Mouse (Mus musculus) lung, adult 2 months (tissue): ENCODE measurements at regions not wholly inside any gene's neighbourhood (a gene's known extent, or its start where the extent isn't known, plus 50 kb on each side); places are given as distances from the start of the nearest gene placed in this dataset.

Experiments used
- CTCF ChIP-seq: fragments of 200-500 bp; IDR thresholded peaks from 2 replicates; pipeline ENCODE4 v1.5.1; 2011; ENCODE audit warnings: mild to moderate bottlenecking, low read length, control low read depth; ENCODE audit not compliant: insufficient read depth
- POLR2A ChIP-seq: fragments of 200-500 bp; IDR thresholded peaks from 2 replicates; pipeline ENCODE4 v1.6.1; 2011; ENCODE audit warnings: low read depth, mild to moderate bottlenecking, control low read depth, low read length, borderline replicate concordance; ENCODE audit errors: extremely low read depth

DNA sequence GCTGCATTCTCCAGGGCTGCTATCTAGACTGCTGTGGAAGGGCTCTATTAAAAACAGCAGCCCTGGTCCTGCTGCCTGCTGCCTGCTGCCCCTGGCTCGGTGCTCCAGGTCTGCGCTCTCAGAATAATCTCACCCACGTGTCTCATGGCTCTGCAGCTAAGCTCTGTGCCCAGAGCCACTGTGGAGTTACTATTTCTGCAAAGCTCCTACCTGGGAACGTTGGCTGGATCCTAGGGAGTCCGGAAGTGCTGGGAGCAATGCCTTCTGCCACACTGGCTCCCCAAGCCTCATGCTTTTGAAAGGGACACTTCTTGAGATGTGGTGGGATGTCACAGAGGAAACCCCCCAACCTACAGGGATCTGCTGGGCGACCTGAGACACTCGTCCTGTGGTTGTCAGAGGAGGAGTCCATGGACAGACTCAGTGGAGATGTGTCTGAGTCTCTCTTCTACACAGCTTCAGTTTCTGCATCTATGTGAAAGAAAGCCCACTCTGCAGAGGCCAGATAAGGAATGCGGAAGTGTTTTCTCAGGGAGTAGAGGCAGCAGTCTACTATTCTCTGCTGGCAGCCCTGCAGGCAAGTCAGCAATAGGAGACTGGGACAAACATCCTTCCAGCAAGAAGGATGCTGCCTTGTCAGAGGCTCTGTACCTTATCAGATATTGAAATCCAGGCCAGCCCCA, 63.0 kb upstream of the Kazn start:
- no peak for TF ChIP-seq CTCF
- TF ChIP-seq POLR2A: no peak
